In the genomic region with DNA sequence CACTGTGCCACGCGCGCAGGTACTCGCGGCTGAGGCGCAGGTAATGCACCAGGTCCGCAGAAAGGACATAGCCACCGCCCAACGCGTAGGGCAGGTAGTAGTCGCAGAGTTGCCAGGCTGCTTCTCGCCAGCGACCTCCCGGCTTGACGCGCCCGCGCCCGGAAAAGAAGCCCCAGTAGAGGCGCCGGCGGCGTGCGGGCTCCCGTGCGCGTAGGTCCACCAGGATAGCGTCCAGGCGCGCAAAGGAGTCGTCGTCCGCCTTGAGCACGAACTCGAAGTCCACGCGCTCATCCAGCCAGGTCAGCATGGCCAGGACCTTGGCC, we compare ENCODE assay signal across 8 mouse cellular contexts. TPM values are rescaled to one million over a fixed set of nuclear protein-coding genes. Genes with fewer than 3 reads are reported as not detected.
A peak's percentile ranks its signal among the peaks of the same experiment; 100 is the strongest.
DNase-seq lines count a peak whose midpoint lies in the region; ATAC-seq and TF ChIP-seq lines count a peak whose summit lies in the region.

No protein-coding gene starts in this region.

- H3K9ac ChIP-seq in hindbrain, embryonic 13.5 days, result peak overlapping the region; percentile 78
- H3K9ac ChIP-seq in midbrain, embryonic 16.5 days (ENCODE audit: low read depth, low read length), result peak overlapping the region; percentile 78

- H3K4me2 ChIP-seq in hindbrain, embryonic 13.5 days, result peak overlapping the region; percentile 99
- peak overlapping the region; percentile 98 for H3K4me2 ChIP-seq in midbrain, embryonic 16.5 days (ENCODE audit: low read length)

- peaks cover 37% of the 10 kb centered on the region for H3K36me3 ChIP-seq in embryonic facial prominence, embryonic 10.5 days (replicated peaks)
- H3K36me3 ChIP-seq in hindbrain, embryonic 13.5 days, result peaks cover 11% of the 10 kb centered on the region
- H3K36me3 ChIP-seq in midbrain, embryonic 16.5 days (ENCODE audit: control insufficient read depth, insufficient read depth, low read length), result peaks cover 3% of the 10 kb centered on the region; the same call in 1 of the 2 replicates

- TF ChIP-seq CTCF in layer of hippocampus, adult 2 months (conservative IDR thresholded peaks at IDR 0.05), result no peak

- H3K4me3 ChIP-seq in layer of hippocampus, adult 2 months, result peak overlapping the region; percentile 88
- peak overlapping the region; percentile 87 for H3K4me3 ChIP-seq in embryonic facial prominence, embryonic 10.5 days
- peak overlapping the region; percentile 84 for H3K4me3 ChIP-seq in hindbrain, embryonic 13.5 days
- peak overlapping the region; percentile 67 for H3K4me3 ChIP-seq in midbrain, embryonic 16.5 days (ENCODE audit: low read depth, low read length)

- WGBS in embryonic facial prominence, embryonic 10.5 days, result 30% methylated on average over 37 of the region's 37 CpGs
- WGBS in hindbrain, embryonic 13.5 days, result 28% methylated on average over 37 of the region's 37 CpGs
- WGBS in midbrain, embryonic 16.5 days, result 28% methylated on average over 37 of the region's 37 CpGs

- no peaks in the 10 kb centered on the region for H3K9me3 ChIP-seq in embryonic facial prominence, embryonic 10.5 days
- H3K9me3 ChIP-seq in hindbrain, embryonic 13.5 days, result no peaks in the 10 kb centered on the region
- H3K9me3 ChIP-seq in midbrain, embryonic 16.5 days (replicated peaks; ENCODE audit: control insufficient read depth, low read length, poor library complexity, severe bottlenecking), result no peaks in the 10 kb centered on the region

- H3K27me3 ChIP-seq in embryonic facial prominence, embryonic 10.5 days (replicated peaks; ENCODE audit: low read depth, poor library complexity, severe bottlenecking), result no peaks in the 10 kb centered on the region
- no peaks in the 10 kb centered on the region for H3K27me3 ChIP-seq in hindbrain, embryonic 13.5 days
- no peaks in the 10 kb centered on the region for H3K27me3 ChIP-seq in midbrain, embryonic 16.5 days (ENCODE audit: control insufficient read depth, insufficient read depth, low read depth, low read length)

- peak; percentile 37; the same call in 1 of the 2 replicates for ATAC-seq in hindbrain, embryonic 13.5 days (ENCODE audit: low FRiP score)
- peak; percentile 38; the same call in 1 of the 2 replicates for ATAC-seq in midbrain, embryonic 16.5 days

- peak overlapping the region; percentile 96 for H3K27ac ChIP-seq in layer of hippocampus, adult 2 months
- peak overlapping the region; percentile 97 for H3K27ac ChIP-seq in embryonic facial prominence, embryonic 10.5 days (replicated peaks)
- peak overlapping the region; percentile 92 for H3K27ac ChIP-seq in hindbrain, embryonic 13.5 days
- H3K27ac ChIP-seq in midbrain, embryonic 16.5 days (ENCODE audit: low read length), result peak overlapping the region; percentile 95

- H3K4me1 ChIP-seq in embryonic facial prominence, embryonic 10.5 days, result peaks cover 24% of the 10 kb centered on the region
- peaks cover 40% of the 10 kb centered on the region for H3K4me1 ChIP-seq in hindbrain, embryonic 13.5 days (replicated peaks)
- peaks cover 30% of the 10 kb centered on the region for H3K4me1 ChIP-seq in midbrain, embryonic 16.5 days (ENCODE audit: control insufficient read depth, insufficient read depth, low read length)

- DNase-seq in layer of hippocampus, adult 2 months (ENCODE audit: low spot score in 2 of 2), result no peak
- DNase-seq in layer of hippocampus, postnatal 36 days, result no peak
- no peak for DNase-seq in embryonic facial prominence, embryonic 10.5 days (ENCODE audit: low spot score)
- no peak for DNase-seq in urinary bladder, postnatal 25 days (ENCODE audit: low spot score)
- DNase-seq in adrenal gland, postnatal 25 days, result no peak
- DNase-seq in cerebellum, postnatal 25 days, result no peak

RNA-seq across cellular contexts. Expression of a gene that starts 0.6 kb away (rescaled TPM):
- 10 to 100 TPM in 1 of 2 experiments, 1 to 10 TPM in 1; 9.3 to 10.1 TPM for total RNA-seq in layer of hippocampus, adult 2 months (2021)
- total RNA-seq in layer of hippocampus, postnatal 36 days (2021), result 10 to 100 TPM in 1 of 2 experiments, 1 to 10 TPM in 1; 9.7 to 10.6 TPM
- 12.7 and 15.7 TPM in 2 replicates for polyA plus RNA-seq in embryonic facial prominence, embryonic 10.5 days (2016; fragmentation: Nextera tagmentation; extraction: Ambion mirVana)
- polyA plus RNA-seq in hindbrain, embryonic 13.5 days (2015; fragmentation: Nextera tagmentation; extraction: Ambion mirVana), result 26.6 and 27.6 TPM in 2 replicates
- 37.8 and 41.0 TPM in 2 replicates for polyA plus RNA-seq in midbrain, embryonic 16.5 days (2015; fragmentation: Nextera tagmentation; extraction: Ambion mirVana)
- 6.6 and 9.7 TPM in 2 replicates for total RNA-seq in adrenal gland, postnatal 25 days (2021)

RNA-seq across cellular contexts. Expression of a gene that starts 0.8 kb away (rescaled TPM):
- total RNA-seq in layer of hippocampus, adult 2 months (2021), result 100 to 1,000 TPM; 191 to 194 TPM
- 100 to 1,000 TPM; 178 to 190 TPM for total RNA-seq in layer of hippocampus, postnatal 36 days (2021)
- 132 and 138 TPM in 2 replicates for polyA plus RNA-seq in embryonic facial prominence, embryonic 10.5 days (2016; fragmentation: Nextera tagmentation; extraction: Ambion mirVana)
- polyA plus RNA-seq in hindbrain, embryonic 13.5 days (2015; fragmentation: Nextera tagmentation; extraction: Ambion mirVana), result 126 and 127 TPM in 2 replicates
- polyA plus RNA-seq in midbrain, embryonic 16.5 days (2015; fragmentation: Nextera tagmentation; extraction: Ambion mirVana), result 112 and 114 TPM in 2 replicates
- 248 and 275 TPM in 2 replicates for total RNA-seq in adrenal gland, postnatal 25 days (2021)

RNA-seq across cellular contexts. Expression of a gene that starts 21.8 kb away (rescaled TPM):
- 1 to 10 TPM; 1.3 to 2.3 TPM for total RNA-seq in layer of hippocampus, adult 2 months (2021)
- 1 to 10 TPM; 2.3 to 2.5 TPM for total RNA-seq in layer of hippocampus, postnatal 36 days (2021)
- polyA plus RNA-seq in embryonic facial prominence, embryonic 10.5 days (2016; fragmentation: Nextera tagmentation; extraction: Ambion mirVana), result 1.1 and 1.4 TPM in 2 replicates
- 0.55 and 1.0 TPM in 2 replicates for polyA plus RNA-seq in hindbrain, embryonic 13.5 days (2015; fragmentation: Nextera tagmentation; extraction: Ambion mirVana)
- 0.91 TPM in 1 of 2 replicates, not detected in the other for polyA plus RNA-seq in midbrain, embryonic 16.5 days (2015; fragmentation: Nextera tagmentation; extraction: Ambion mirVana)
- total RNA-seq in adrenal gland, postnatal 25 days (2021), result 1.5 TPM in 1 of 2 replicates, not detected in the other

RNA-seq across cellular contexts. Expression of a gene that starts 29.8 kb away (rescaled TPM):
- total RNA-seq in layer of hippocampus, adult 2 months (2021), result 10 to 100 TPM; 11.5 to 18.0 TPM
- total RNA-seq in layer of hippocampus, postnatal 36 days (2021), result 10 to 100 TPM; 12.7 to 18.6 TPM
- polyA plus RNA-seq in embryonic facial prominence, embryonic 10.5 days (2016; fragmentation: Nextera tagmentation; extraction: Ambion mirVana), result 22.7 and 23.6 TPM in 2 replicates
- polyA plus RNA-seq in hindbrain, embryonic 13.5 days (2015; fragmentation: Nextera tagmentation; extraction: Ambion mirVana), result 9.2 and 12.3 TPM in 2 replicates
- polyA plus RNA-seq in midbrain, embryonic 16.5 days (2015; fragmentation: Nextera tagmentation; extraction: Ambion mirVana), result 6.6 and 7.8 TPM in 2 replicates
- 70.6 and 77.9 TPM in 2 replicates for total RNA-seq in adrenal gland, postnatal 25 days (2021)

RNA-seq across cellular contexts. Expression of a gene that starts 34.1 kb away (rescaled TPM):
- not detected for total RNA-seq in layer of hippocampus, adult 2 months (2021)
- total RNA-seq in layer of hippocampus, postnatal 36 days (2021), result not detected
- 1.2 and 1.4 TPM in 2 replicates for polyA plus RNA-seq in embryonic facial prominence, embryonic 10.5 days (2016; fragmentation: Nextera tagmentation; extraction: Ambion mirVana)
- 2.3 and 2.9 TPM in 2 replicates for polyA plus RNA-seq in hindbrain, embryonic 13.5 days (2015; fragmentation: Nextera tagmentation; extraction: Ambion mirVana)
- polyA plus RNA-seq in midbrain, embryonic 16.5 days (2015; fragmentation: Nextera tagmentation; extraction: Ambion mirVana), result 2.0 and 2.4 TPM in 2 replicates
- total RNA-seq in adrenal gland, postnatal 25 days (2021), result not detected in 2 replicates
